Mouse (Mus musculus): ENCODE measurements around the gene Gpatch3. TPM values are rescaled to one million over a fixed set of nuclear protein-coding genes. Genes with fewer than 3 reads are reported as not detected.

Gene Gpatch3
- total RNA-seq, 2 experiments from 2014 or later = 8.3 to 10.0 TPM

DNA sequence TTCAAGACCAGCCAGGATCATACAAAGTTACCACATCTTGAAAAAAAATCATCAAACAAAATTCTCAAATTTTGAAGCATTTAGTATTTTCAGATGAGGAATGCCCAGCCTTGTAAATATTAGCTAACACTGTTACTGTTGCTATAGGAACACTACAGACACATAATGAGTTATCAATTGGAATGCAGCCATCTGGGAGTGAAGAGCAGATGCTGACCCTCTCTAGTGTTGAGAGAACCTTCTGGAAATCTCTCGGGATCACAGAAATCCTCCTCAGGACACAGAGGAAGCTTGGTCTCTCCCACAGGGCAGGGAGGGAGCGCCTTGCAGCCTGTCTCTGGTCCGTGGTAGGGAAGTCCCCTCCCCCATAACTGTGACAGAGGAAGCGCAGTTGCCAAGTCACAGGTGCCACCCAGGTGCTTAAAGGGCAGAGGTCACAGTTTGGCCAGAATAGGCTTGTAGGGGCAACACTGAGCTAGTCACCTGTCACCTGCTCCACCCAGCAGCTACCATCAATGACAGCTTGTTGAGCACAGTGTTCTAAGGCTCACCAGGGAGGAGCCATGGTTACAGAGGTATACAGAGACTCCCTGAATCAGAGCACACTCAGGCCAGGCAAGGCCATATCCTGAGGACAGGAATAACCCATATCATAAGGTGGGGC is 45.1 kb downstream of the Gpatch3 start:
- DNase-seq (ENCODE audit: low spot score in 2 of 2) = no peak

GRCm38 (mm10) chr4:133620668-133621067 is 46.1 kb downstream of the Gpatch3 start:
- DNase-seq (ENCODE audit: low spot score in 2 of 2) = no peak

- DNase-seq (ENCODE audit: low spot score in 2 of 2) = no peak
Observed at GRCm38 (mm10) chr4:133622161-133622695, 47.7 kb downstream of the Gpatch3 start.

DNA sequence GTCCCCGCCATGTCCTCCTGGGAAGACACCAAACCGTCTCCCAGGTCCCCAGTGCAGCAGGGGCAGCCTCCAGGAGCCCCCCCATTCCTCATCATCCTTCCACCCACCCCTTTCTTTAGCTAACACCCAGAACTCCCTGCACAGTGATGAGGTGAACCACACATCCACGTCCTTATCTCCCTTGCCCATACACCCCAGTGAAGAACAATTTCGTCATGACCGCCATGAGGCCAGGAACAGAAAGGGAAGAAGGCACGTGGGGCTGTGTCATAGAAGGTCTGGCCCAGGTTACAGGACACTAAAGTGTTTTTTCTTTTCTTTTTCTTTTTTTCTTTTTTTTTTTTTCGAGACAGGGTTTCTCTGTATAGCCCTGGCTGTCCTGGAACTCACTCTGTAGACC is 50.3 kb downstream of the Gpatch3 start:
- no peak for DNase-seq (ENCODE audit: low spot score in 2 of 2)

DNA sequence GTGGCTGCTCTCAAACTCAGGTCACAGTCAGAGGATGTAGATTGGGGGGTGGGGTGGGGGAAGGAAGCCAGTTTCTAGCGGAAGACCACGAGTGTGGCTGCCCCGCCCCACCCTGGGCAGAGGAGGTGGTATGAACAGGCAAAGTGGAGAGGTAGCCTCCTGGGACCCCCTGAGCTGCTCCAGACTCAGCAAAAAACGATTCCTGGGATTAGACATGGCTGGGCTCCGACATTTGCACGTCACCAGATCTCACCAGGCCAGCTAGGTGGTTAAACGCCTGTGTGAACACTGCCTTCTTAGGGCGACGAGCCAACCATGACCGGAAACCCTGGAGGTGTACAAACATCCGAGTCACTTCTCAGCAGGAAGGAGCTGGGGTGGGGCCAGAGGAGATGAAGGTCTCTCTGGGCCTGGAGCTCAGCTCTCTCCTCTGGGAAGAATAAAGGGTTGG is 51.1 kb downstream of the Gpatch3 start:
- no peak for DNase-seq (ENCODE audit: low spot score in 2 of 2)

GRCm38 (mm10) chr4:133626221-133626620 is 51.7 kb downstream of the Gpatch3 start:
- no peak for DNase-seq (ENCODE audit: low spot score in 2 of 2)

GRCm38 (mm10) chr4:133626621-133627020 is 52.1 kb downstream of the Gpatch3 start:
- no peak for DNase-seq (ENCODE audit: low spot score in 2 of 2)

DNA sequence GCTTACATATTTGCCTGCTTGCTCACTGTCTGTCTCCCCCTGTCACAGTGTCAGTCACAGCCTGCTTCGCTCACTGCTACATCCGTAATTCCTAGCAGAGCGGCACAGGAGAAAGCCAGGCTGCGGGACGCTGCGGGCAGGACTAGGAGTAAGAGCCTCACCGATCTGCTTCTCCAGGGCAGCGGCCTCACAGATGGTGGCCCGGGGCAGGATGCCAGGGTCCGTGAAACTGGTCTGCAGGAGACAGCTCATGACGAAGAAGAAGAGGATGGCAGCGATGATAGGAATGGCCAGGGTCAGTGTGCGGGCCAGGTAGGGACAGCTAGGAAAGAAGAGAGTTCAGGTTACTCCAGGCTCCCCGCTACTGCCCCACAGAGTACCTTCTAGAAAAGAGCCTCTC is 52.5 kb downstream of the Gpatch3 start:
- DNase-seq (ENCODE audit: low spot score in 2 of 2) = no peak

- DNase-seq (ENCODE audit: low spot score in 2 of 2) = no peak
Observed at GRCm38 (mm10) chr4:133628517-133628916, 54.0 kb downstream of the Gpatch3 start.

- no peak for DNase-seq (ENCODE audit: low spot score in 2 of 2)
Observed at GRCm38 (mm10) chr4:133629191-133629590, 54.6 kb downstream of the Gpatch3 start.

DNA sequence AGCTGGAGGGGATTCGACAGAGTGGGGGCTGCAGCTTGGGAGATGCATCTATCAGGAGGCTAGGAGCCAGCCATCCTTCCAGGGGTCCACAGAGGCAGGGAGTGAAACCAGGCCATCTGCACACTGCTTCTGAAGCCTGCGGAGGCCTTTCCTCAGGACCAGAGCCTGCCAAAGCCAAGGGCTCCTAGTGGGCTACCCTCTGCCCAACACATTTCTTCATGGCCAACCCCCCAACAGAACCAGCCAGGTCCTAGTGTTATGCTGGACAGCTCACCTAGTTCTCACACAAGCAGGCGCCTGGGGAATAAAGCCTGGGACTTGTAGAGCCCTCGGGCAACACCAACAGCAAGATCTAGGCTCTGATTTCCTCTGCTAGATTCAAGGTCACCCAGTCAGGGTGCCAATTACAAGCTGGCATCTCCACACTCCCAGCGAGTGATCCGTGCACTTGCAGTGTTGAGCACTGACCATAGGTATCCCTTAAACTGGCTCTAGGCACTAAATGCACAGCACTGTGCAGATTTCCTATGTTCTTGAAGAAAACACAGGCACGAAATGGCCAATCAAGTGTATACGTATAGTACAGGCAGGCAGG is 55.9 kb downstream of the Gpatch3 start:
- no peak for DNase-seq (ENCODE audit: low spot score in 2 of 2)

DNA sequence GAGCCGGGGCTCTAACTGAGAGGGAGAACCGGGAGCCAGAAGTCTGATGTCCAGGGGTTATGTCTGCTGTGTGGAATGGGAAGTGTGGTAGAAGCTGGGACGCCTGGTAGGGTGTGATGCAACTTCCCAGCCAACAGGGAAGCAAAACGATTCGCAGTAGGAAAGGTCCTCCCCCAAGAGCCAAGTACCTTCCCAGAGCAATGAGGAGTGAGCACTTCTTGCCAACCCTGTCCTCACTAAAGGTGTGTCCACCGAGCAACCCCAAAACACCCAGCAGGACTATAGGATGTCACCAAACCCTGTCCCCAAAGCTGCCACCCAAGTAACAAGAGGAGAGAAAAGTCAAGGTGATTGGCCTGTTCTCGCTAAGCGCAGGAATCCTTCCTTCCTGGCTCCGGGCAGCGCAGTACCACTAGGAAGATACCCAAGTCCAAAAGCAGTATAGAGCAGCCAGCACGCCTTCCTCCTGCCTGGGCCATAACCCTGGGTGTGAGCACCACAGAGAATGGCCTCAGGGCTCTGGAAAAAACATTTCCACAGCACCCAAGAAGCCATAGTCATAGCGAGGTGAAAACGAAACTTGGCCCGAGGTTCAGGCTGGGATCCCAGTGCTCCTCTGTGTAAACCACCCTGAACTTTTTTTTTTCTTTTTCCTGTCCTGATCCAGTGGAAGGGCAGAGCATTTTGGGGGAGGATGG is 56.7 kb downstream of the Gpatch3 start:
- DNase-seq (ENCODE audit: low spot score in 2 of 2) = no peak

DNA sequence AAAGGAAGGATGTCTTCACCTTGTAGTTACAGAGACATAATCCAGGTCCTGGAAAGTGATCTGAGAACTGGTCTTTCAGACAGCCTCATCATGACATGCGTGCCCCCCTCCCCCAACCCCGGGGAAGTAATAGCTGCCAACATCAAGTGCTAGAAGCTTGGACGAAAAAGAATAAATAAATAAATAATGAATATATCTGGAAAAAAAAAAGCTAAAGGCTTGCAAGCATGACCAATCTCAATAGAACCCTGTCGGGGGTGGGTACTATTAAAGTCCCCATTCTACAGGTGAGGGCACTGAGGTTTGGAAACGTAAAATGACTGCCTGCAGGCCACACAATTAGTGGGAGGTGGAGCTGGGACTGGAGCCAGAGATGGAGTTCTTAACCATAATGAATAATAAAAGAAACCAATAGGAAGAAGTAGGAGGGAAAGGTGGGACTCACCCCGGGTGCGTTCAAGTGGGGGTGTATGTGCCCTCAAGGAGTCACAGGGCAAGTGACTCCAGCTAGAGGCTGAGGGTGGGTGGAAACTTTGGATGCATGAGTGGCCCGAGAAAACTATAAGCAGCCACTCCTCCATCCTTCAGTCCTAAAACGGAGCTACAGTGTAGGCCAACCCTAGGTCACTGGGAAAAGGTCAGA is 57.3 kb downstream of the Gpatch3 start:
- no peak for DNase-seq (ENCODE audit: low spot score in 2 of 2)

GRCm38 (mm10) chr4:133632483-133633327 is 58.2 kb downstream of the Gpatch3 start:
- peak in 1 of 2 experiments; percentile 44 for DNase-seq (ENCODE audit: low spot score in 2 of 2)

DNA sequence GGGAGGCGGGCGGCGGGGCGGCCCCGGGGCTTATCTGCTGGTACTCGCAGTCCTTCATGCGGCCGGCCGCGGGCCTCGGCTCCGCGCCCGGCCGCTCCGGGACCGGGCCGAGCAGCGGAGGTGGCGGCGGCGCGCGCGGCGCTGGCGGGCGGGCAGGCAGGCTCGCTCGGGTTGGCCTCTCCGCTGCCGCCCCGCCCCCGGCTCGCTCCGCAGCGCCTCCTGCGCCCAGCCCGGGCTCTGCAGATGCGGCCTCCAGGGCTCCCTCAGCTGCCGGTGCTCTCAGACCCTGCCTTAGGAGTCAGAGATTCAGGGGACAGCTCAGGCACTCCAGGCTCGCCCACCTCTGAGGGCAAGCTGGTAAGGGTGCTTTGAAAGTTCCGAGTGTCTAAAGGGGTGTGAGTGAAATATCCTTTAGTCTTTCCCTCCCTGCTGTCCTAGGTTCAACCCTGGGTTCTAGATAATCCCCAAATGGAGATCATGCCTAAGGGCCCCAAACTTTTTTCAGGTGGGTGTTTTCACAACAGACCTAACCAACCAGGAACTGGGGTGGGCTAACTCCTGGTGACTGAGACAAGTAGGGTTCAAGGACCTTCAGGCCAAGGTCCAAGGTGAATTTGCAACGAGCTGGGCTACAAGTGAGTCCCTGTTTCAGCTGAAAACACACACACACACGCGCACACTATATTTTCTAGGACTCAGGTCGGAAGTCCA is 58.9 kb downstream of the Gpatch3 start:
- peak; percentile 85 to 91 for DNase-seq (ENCODE audit: low spot score in 2 of 2)

Small RNAs within 50 kb of the gene (microRNA-seq; reads per million reads assigned to microRNA genes)
- 0 reads per million in 2 experiments for gene Gm23158

Other genes with a start within 250 kb of the Gpatch3 start
- gene Wdtc1, start 221.3 kb upstream of the Gpatch3 start, total RNA-seq (2021) = 10 to 100 TPM; 61.2 to 68.1 TPM
- gene Slc9a1, start 205.0 kb upstream of the Gpatch3 start, total RNA-seq (2021) = 10 to 100 TPM; 46.3 to 47.9 TPM
- gene Tent5b, start 94.6 kb upstream of the Gpatch3 start, total RNA-seq (2021) = under 1 TPM in 1 of 2 experiments, not detected in 1; 0.14 TPM
- 100 to 1,000 TPM; 164 to 182 TPM for gene Trnp1, start 76.2 kb upstream of the Gpatch3 start, total RNA-seq (2021)
- gene Kdf1, start 55.8 kb upstream of the Gpatch3 start, total RNA-seq (2021) = under 1 TPM; 0.42 to 0.54 TPM
- 100 to 1,000 TPM; 148 to 156 TPM for gene Nudc, start 28.7 kb upstream of the Gpatch3 start, total RNA-seq (2021)
- not detected for gene Nr0b2, start 21.4 kb upstream of the Gpatch3 start, total RNA-seq (2021)
- gene Gpn2, start 9.6 kb downstream of the Gpatch3 start, total RNA-seq (2021) = 10 to 100 TPM in 1 of 2 experiments, 1 to 10 TPM in 1; 9.9 to 11.6 TPM
- gene Sfn, start 27.4 kb downstream of the Gpatch3 start, total RNA-seq (2021) = 1 to 10 TPM; 1.4 to 2.6 TPM
- 10 to 100 TPM; 35.5 to 39.2 TPM for gene Zdhhc18, start 75.4 kb downstream of the Gpatch3 start, total RNA-seq (2021)
- gene Pigv, start 97.9 kb downstream of the Gpatch3 start, total RNA-seq (2021) = 1 to 10 TPM; 7.1 to 9.7 TPM
- 10 to 100 TPM; 83.3 to 86.2 TPM for gene Arid1a, start 182.0 kb downstream of the Gpatch3 start, total RNA-seq (2021)

Data from left cerebral cortex, adult 18-20 months (tissue).